Mouse (Mus musculus): ENCODE data around the gene Zfp213.
A peak's percentile ranks its signal among the peaks of the same experiment; 100 is the strongest.

Zfp213 gene

DNA sequence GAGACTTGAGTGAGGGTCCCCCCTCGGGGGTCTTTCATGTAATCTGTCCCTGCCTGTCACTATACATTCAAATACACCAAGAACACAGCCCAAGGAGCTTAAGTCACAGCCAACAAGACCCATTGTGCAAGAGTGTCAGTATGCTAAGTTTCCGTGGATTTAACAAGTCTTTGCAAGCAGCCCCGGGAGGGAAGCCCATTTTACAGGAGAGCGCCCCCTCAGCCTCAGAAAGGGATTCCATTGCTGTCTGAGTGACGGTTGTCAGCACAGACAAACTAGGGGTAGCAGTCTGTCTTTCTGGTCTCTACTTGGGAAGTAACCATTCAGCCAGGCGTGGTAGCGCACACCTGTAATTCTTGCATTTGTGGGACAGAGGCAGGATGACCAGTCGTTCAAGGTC, 10.1 kb upstream of the Zfp213 start:
- no peak for DNase-seq (ENCODE audit: low read depth, low spot score)

DNA sequence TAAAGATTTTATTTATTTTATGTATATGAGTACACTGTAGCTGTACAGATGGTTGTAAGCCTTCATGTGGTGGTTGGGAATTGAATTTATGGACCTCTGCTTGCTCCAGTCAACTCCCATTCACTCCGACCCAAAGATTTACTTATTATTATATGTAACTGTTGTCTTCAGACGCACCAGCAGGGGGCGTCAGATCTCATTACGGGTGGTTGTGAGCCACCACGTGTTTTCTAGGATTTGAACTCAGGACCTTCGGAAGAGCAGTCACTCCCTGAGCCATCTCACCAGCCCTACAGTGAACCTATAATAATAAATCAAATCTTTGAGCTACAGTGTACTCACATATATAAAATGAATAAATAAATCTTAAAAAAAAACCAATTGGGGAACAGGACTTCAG, 8.0 kb upstream of the Zfp213 start:
- no peak for DNase-seq (ENCODE audit: low read depth, low spot score)

GRCm38 (mm10) chr17:23571084-23571483, 7.0 kb upstream of the Zfp213 start:
- DNase-seq (ENCODE audit: low read depth, low spot score) = no peak

- no peak for DNase-seq (ENCODE audit: low read depth, low spot score)
Measured at GRCm38 (mm10) chr17:23570017-23570416, 6.0 kb upstream of the Zfp213 start.

DNA sequence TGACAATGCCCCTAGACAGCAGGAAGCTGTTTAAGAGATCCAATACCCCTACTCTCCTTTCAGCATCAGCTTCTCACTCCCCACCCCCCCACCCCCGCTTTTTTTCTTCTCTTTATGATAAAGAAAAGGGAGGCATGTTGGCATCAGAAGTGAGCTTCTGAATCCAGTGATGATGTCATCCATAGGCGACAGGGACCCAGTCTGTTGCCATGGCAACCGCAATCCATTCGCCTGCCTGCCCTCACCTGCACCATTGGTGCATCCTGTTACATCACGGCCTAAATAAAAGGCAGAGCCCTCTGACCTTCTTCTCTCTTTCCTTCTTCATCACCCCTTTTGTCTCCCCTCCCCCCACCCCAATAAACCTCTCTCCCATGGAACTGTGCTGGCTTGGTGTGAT, 4.3 kb upstream of the Zfp213 start:
- DNase-seq (ENCODE audit: low read depth, low spot score) = no peak

DNA sequence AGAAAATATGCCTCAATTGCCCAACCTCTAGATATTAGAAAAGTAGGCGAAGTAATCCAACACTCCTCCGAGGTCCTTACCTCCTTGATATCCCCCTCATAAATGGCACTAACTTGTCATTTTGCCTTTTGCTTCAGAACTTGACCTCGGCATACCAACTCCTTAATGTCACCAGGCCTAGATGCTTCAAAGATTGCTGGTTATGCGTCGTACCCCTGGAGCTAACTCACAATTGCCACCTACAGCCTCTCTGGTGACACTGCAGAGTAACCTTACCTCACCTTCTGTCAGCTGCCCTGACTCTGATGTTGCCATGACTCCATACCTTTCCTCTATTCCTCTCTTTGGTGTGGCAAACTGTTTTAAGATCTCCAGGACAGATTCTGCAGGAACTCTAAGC, 2.7 kb upstream of the Zfp213 start:
- DNase-seq (ENCODE audit: low read depth, low spot score) = no peak

DNA sequence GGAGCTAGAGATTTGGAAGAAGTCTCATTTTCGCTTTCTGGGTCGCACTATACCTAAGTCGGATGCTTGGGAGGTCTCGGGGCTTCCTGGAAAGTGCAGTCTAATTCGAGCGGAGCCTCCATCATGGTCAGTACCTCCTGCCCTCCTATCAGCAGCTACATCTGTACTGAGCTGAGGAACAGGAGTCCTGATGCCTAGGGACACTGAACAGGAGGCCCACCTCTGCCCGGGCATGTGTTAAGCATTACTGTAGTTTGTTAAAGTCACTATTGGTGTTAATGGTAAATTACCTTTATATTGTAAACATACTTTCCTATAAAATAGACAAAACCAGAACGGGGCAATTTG, 304 bp upstream of the Zfp213 start:
- no peak for DNase-seq (ENCODE audit: low read depth, low spot score)

- no peak for DNase-seq (ENCODE audit: low read depth, low spot score)
Measured at GRCm38 (mm10) chr17:23559767-23560166, 4.3 kb downstream of the Zfp213 start.

DNA sequence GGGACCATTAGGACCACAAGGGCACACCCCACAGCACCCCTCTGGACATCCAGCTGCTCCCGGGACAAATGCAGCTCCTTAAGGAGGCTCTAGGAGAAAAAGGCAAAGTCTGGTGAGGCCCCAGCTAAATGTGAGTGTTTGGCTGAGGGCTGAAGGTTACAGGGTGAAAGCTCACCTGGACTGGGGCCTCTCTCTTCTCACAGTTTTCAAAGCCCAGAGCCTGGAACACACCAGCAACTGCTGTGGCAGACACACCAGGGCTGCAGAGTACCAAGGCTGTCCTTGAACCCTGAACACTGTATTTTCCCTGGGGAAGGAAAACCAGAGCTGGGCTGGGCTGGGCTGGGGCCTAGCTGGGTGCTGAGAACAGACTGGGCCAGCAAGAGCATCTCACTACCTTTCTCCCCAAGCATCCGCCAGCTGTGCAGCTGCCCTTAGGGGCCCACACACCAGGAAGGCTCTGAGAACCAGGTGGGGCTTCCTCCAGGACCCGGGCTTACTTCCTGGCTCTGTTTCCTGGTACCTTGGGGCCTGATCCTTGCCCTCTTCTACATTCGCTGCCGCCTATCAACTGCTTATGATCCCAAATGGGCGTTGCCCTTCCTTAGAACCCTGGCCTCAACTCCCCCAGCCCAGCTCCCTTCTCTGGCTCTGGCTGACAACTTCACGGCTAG, 8.7 kb downstream of the Zfp213 start:
- DNase-seq (ENCODE audit: low read depth, low spot score) = no peak

DNA sequence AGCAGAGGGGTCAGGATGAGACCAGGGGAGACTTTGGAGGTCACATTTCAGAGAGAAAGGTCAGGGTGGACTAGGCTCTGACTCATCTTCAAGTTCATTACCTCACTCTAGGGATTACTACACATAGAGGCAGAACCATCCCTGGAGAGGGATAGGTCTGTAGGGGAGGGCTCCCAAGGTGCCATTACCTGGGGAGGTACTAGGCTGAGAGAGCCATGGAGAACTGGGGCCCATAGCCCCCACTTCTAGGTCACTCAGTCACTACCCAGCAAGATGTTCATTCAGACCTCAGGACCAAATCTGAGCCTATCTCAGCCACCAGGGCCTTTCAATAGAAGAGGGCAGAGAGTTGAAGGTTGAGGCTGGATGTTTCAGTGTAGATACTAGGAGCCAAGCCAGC, 9.7 kb downstream of the Zfp213 start:
- no peak for DNase-seq (ENCODE audit: low read depth, low spot score)

DNA sequence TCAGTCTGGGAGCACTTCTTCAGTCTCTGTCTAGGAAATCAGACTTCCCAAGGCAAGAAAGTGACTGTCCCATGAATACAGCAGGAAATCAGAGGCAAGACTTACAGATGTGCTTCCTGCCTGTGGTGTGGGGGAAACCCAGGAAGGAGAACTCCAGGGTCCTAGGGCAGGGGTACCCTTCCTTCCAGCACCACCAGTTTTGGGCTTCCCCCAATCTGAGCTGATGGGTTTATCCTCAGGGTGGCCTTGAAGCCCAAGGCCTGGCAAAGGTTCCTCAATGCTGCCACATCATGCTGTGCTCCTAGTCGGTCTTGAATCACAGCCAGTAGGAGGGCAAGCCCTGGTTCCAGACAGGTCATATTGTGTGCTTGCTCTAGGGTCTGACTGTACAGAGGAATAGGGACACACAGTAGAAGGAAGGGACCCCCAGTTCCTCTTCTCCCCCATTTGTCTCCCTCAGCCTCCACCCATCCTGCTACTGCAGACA, 10.4 kb downstream of the Zfp213 start:
- DNase-seq (ENCODE audit: low read depth, low spot score) = no peak

DNA sequence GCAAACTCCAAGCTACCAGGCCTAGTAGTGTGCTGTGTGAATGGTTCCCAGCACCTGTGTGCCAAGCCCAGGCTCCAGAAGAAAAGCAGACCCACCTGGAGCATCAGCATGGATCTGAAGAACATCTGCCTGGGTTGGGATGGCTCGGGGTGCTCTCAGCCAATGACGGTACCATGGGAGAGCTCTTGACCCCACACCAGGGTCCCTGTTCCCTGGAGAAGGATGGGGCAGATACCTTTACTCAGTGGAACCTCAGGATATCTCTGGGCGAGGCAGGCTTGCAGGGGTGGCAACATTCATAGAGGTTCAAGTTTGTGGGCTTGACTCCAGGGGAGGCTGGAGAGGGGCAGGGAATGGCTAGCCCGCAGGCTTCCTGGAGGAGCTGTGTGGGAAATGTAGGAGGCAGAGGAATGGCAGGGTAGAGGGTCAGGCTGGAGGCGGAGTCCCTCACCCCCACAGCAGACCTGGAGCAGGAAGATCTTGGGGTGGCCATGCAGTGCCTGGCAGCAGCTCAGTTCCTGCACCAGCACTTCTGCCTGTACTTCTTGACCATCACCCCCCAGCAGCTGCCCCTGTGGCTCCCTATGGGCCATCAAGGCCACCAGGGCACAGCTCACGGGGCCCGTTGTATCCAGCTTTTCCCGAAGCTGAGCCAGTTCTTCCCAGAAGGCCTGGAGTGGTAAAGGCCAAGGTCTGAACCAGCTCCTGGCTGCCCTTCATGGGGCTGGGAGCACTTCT, 11.0 kb downstream of the Zfp213 start:
- DNase-seq (ENCODE audit: low read depth, low spot score) = no peak

DNA sequence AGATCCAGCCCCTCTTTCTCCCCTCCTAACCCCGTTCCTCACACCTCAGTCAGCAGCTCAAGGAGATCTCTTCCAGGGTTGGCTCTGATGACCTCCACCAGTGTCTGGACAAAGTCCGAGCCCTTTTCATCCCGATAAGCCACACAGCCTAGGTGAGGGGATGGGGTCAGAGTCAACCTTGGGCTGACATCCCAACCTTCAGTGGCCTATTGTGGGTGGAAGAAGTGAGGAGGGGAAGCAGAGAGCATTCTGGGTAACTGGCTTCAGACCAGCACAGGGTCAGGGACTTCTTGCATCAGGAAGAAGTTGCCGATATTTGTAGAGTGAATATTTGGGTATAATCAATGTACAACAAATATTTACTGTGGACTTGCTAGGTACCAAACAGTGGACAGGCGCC, 12.1 kb downstream of the Zfp213 start:
- no peak for DNase-seq (ENCODE audit: low read depth, low spot score)

GRCm38 (mm10) chr17:23551416-23551815, 12.6 kb downstream of the Zfp213 start:
- DNase-seq (ENCODE audit: low read depth, low spot score) = no peak

GRCm38 (mm10) chr17:23550856-23551255, 13.2 kb downstream of the Zfp213 start:
- no peak for DNase-seq (ENCODE audit: low read depth, low spot score)

GRCm38 (mm10) chr17:23550188-23550791, 13.7 kb downstream of the Zfp213 start:
- DNase-seq (ENCODE audit: low read depth, low spot score) = peak; percentile 84

DNA sequence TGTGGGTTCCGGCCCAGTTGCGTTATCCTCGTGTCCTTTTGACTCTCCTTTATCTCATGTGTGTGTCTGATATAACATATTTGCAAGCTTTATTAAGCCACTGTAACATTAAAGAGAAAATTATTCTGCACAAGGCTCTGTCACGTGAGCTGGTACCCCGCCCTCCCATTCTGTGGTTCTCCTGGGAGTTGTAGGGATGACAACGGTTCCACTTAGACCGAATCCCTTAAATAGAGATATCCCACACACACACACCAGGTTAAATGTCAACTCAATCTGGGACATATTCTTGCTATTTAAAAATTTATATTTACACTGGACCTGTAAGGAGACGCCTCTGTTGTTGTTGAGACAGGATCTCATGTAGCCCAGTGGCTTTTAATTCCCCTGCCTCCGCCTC, 14.6 kb downstream of the Zfp213 start:
- DNase-seq (ENCODE audit: low read depth, low spot score) = no peak

DNA sequence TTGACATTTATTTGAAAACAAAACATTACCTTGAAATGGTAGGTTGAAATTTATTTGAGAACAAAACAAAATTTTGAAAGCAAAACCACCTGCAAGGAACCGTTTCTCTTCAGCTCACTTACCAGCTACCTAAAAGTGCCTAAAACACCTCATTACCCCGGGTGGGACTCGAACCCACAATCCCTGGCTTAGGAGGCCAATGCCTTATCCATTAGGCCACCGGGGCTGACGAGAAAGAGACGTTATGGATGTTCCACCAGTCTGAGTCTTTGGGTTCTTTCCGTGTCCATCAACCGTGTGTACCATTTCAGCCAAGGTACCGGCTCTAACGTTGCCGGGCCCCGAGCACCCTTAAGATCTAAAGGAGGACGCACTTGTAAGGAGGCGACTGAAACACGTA, 15.4 kb downstream of the Zfp213 start:
- no peak for DNase-seq (ENCODE audit: low read depth, low spot score)

GRCm38 (mm10) chr17:23547681-23548443, 16.2 kb downstream of the Zfp213 start:
- DNase-seq (ENCODE audit: low read depth, low spot score) = no peak

DNA sequence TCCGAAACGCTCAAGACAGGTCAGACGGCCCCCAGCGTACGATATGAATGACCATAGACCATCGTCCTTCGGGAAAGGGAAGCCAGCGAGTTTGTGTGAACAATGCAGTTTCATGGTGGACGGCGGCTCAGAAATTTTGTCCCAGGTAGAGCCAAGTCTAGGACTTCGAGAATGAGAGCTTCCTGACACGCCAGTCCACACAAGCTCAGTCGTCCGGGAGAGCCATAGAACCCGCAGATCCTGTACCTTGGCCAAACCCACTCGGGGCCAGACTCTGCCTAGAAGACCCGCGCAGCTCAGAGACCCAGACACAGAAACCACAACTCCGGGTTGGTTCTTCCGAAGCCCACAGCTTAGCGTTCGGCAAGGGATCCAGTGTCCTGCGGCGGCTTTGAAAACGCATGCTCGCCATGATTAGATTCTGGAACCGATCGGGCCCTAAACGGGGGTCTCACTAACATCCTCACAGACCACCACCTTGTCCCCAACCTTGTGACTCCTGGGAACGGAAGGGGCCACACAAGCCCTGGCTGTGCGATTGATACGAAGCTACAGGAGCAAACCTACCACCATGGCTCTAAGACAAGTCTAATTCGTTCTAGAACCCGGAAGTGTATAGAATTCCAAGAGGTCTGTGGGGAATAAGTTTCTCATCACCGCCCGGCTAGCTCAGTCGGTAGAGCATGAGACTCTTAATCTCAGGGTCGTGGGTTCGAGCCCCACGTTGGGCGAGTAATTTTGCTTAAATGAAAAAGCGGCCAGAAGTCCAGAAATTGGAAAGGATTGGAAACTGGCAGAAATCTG, 17.1 kb downstream of the Zfp213 start:
- DNase-seq (ENCODE audit: low read depth, low spot score) = no peak

- DNase-seq (ENCODE audit: low read depth, low spot score) = no peak
Measured at GRCm38 (mm10) chr17:23546333-23546701, 17.7 kb downstream of the Zfp213 start.

Measured in brain, embryonic 18.5 days (tissue).